Mouse (Mus musculus): Measurements from ENCODE around the gene Fam168b. TPM values are rescaled to one million over a fixed set of nuclear protein-coding genes. Genes with fewer than 3 reads are reported as not detected.

Gene Fam168b
- total and polyA plus RNA-seq, 3 experiments, result 47.6 to 148 (median 50.6) TPM

DNA sequence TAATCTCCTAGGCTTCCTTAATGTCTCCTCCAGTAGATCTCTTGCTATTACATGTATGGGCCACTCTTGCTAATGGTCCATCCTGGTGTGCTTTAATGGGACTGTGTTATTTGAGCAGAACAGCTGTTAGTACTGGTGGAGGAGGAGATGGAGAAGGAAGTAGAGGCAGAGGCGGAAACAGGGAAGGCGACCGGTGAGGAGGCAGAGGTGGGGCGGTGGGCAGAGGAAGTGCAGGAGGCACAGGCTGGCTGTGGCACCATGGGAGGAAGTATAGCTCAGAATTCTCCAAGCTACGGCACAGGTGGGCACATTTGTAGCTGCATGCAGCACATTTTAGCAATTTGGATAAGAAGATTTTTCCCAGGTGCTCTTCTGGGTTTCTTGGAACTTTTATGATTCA, 30.7 kb upstream of the Fam168b start:
- H3K4me1 ChIP-seq (ENCODE audit: control insufficient read depth, insufficient read depth, low read length), result no peaks in the 10 kb centered on the region
- no peak for TF ChIP-seq POLR2A (IDR thresholded peaks at IDR 0.05; ENCODE audit: insufficient read depth, low read depth, low read length)
- TF ChIP-seq CTCF (IDR thresholded peaks at IDR 0.05), result no peak
- no peaks in the 10 kb centered on the region for H3K27me3 ChIP-seq (ENCODE audit: control insufficient read depth, insufficient read depth, low read length)
- 72% methylated on average over 5 of the region's 5 CpGs for WGBS
- intact Hi-C loops (cut with DNase I), result no loop called here
- no peak for DNase-seq
- no peak overlapping the region for H3K9ac ChIP-seq (ENCODE audit: low read depth, low read length)
- no peaks in the 10 kb centered on the region for H3K36me3 ChIP-seq (ENCODE audit: control insufficient read depth, insufficient read depth, low read length)
- no peaks in the 10 kb centered on the region for H3K79me2 ChIP-seq (replicated peaks; ENCODE audit: control insufficient read depth, insufficient read depth, low read length)
- no peak overlapping the region for H3K27ac ChIP-seq
- H3K4me3 ChIP-seq, result no peak overlapping the region

DNA sequence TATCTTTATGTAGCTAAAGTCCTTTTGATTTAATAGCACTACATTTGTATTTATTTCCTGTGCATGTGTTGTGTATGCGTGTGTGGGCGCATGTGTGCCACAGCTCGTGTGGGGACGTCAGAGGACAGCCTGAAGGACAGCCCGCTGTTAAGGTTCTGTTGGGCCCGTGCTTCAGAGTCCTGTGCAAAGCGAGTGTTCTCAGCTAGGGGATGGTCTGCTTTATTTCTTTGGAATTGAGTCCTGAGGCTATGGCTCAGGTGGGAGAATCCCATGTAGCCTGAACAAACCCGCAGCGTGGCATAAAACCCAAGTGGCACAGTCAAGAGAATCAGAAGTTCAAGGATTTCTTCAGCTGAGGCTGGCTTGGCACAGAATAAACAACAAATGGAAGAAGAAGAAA, 28.3 kb upstream of the Fam168b start:
- H3K79me2 ChIP-seq (replicated peaks; ENCODE audit: control insufficient read depth, insufficient read depth, low read length), result no peaks in the 10 kb centered on the region
- intact Hi-C loops (cut with DNase I), result no loop called here

DNA sequence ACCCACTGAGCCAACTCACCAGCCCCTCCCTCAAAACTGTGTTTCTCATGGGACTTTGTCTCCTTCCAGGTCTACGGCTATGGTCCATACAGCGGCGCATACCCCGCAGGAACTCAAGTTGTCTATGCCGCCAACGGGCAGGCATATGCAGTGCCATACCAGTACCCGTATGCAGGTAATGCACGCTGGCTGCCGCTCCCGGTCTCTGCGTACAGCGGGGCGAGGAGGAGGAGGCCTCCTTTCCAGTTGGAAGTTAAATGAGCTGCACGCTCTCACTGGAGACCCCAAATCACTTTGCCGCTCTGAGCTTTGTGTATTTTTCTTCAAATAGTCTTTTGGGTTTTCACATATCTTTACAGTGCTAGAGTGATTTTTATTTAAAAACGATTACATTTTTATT, 26.4 kb upstream of the Fam168b start:
- Histone ChIP-seq H3K36me3 (ENCODE audit: control insufficient read depth, insufficient read depth, low read length) (no peaks in the 10 kb centered on the region), H3K4me1 (ENCODE audit: control insufficient read depth, insufficient read depth, low read length) (no peaks in the 10 kb centered on the region), H3K4me3 (no peak overlapping the region), H3K27ac (no peak overlapping the region), H3K9ac (ENCODE audit: low read depth, low read length) (no peak overlapping the region), H3K79me2 (replicated peaks; ENCODE audit: control insufficient read depth, insufficient read depth, low read length) (no peaks in the 10 kb centered on the region), H3K27me3 (ENCODE audit: control insufficient read depth, insufficient read depth, low read length) (no peaks in the 10 kb centered on the region)
- no peak for TF ChIP-seq CTCF (IDR thresholded peaks at IDR 0.05)
- no peak for TF ChIP-seq EP300 (IDR thresholded peaks at IDR 0.05; ENCODE audit: insufficient read depth, low read depth, low read length)
- TF ChIP-seq POLR2A (IDR thresholded peaks at IDR 0.05; ENCODE audit: insufficient read depth, low read depth, low read length), result no peak
- no peak for DNase-seq
- 96% methylated on average over 16 of the region's 16 CpGs for WGBS
- intact Hi-C loops (cut with DNase I), result loop anchor here (5.0 kb wide), 1 partner anchor 57 kb away; no protein-coding TSS in a partner anchor

More for the DNA sequence above, 28.3 kb upstream of the Fam168b start:
- Histone ChIP-seq H3K4me1 (ENCODE audit: control insufficient read depth, insufficient read depth, low read length) (no peaks in the 10 kb centered on the region), H3K27me3 (ENCODE audit: control insufficient read depth, insufficient read depth, low read length) (no peaks in the 10 kb centered on the region), H3K36me3 (ENCODE audit: control insufficient read depth, insufficient read depth, low read length) (no peaks in the 10 kb centered on the region), H3K9ac (ENCODE audit: low read depth, low read length) (no peak overlapping the region), H3K27ac (no peak overlapping the region), H3K4me3 (no peak overlapping the region)
- TF ChIP-seq CTCF (IDR thresholded peaks at IDR 0.05), result no peak
- 93% methylated on average over 9 of the region's 9 CpGs for WGBS
- no peak for DNase-seq

DNA sequence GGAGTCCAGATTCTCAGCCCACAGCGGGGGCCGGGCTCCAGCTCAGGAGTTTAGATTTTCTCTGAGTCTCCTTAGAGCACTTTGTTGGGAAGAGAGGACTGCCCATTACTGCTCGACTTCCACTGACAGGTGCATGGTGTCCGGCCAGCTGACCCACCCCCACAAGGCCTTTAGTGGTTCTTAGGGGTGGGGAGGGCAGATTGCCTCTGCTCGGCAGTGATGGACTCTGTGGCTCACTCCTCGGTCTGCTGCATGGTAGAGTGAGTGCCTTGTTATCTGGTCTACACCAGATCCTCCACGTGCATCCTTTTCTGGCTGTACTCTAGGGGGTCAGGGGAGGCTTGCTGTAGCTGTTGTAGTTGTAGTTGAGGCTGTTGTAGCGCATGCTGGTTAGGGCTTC, 25.5 kb upstream of the Fam168b start:
- H3K9ac ChIP-seq (ENCODE audit: low read depth, low read length), result no peak overlapping the region
- H3K4me1 ChIP-seq (ENCODE audit: control insufficient read depth, insufficient read depth, low read length), result no peaks in the 10 kb centered on the region
- no peak overlapping the region for H3K4me3 ChIP-seq
- no peak overlapping the region for H3K27ac ChIP-seq
- DNase-seq, result no peak
- TF ChIP-seq EP300 (IDR thresholded peaks at IDR 0.05; ENCODE audit: insufficient read depth, low read depth, low read length) (no peak), CTCF (IDR thresholded peaks at IDR 0.05) (no peak), POLR2A (IDR thresholded peaks at IDR 0.05; ENCODE audit: insufficient read depth, low read depth, low read length) (no peak)
- H3K36me3 ChIP-seq (ENCODE audit: control insufficient read depth, insufficient read depth, low read length), result no peaks in the 10 kb centered on the region
- 89% methylated on average over 8 of the region's 8 CpGs for WGBS
- intact Hi-C loops (cut with DNase I), result loop anchor here (5.0 kb wide), 1 partner anchor 56 kb away; no protein-coding TSS in a partner anchor
- no peaks in the 10 kb centered on the region for H3K27me3 ChIP-seq (ENCODE audit: control insufficient read depth, insufficient read depth, low read length)
- no peaks in the 10 kb centered on the region for H3K79me2 ChIP-seq (replicated peaks; ENCODE audit: control insufficient read depth, insufficient read depth, low read length)

DNA sequence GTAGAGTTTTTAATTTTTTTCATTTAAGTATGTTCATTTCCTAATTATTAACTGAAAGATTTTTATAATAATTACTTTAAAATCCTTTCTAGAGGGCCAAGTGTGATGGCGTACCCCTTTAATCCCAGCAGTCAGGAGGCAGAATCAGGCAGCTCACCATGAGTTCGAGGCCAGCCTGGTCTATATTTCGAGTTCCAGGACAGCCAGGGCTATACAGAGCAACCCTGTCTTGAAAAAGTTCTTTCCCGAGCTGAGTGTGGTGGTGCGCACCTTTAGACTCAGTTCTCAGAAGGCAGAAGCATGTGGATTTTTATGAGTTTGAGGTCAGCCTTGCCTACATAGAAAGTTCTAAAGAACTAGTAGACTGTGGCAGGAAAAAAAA, 24.7 kb upstream of the Fam168b start:
- intact Hi-C loops (cut with DNase I), result loop anchor here (2.0 to 5.0 kb wide), 2 partner anchors 55 to 129 kb away; no protein-coding TSS in a partner anchor
- no peak overlapping the region for H3K27ac ChIP-seq
- H3K9ac ChIP-seq (ENCODE audit: low read depth, low read length), result no peak overlapping the region
- DNase-seq, result no peak
- no peaks in the 10 kb centered on the region for H3K79me2 ChIP-seq (replicated peaks; ENCODE audit: control insufficient read depth, insufficient read depth, low read length)
- H3K36me3 ChIP-seq (ENCODE audit: control insufficient read depth, insufficient read depth, low read length), result no peaks in the 10 kb centered on the region
- WGBS, result 91% methylated on average over 5 of the region's 5 CpGs
- TF ChIP-seq POLR2A (IDR thresholded peaks at IDR 0.05; ENCODE audit: insufficient read depth, low read depth, low read length), result no peak
- no peak for TF ChIP-seq EP300 (IDR thresholded peaks at IDR 0.05; ENCODE audit: insufficient read depth, low read depth, low read length)
- no peak for TF ChIP-seq CTCF (IDR thresholded peaks at IDR 0.05)
- H3K27me3 ChIP-seq (ENCODE audit: control insufficient read depth, insufficient read depth, low read length), result no peaks in the 10 kb centered on the region
- no peaks in the 10 kb centered on the region for H3K4me1 ChIP-seq (ENCODE audit: control insufficient read depth, insufficient read depth, low read length)
- no peak overlapping the region for H3K4me3 ChIP-seq

DNA sequence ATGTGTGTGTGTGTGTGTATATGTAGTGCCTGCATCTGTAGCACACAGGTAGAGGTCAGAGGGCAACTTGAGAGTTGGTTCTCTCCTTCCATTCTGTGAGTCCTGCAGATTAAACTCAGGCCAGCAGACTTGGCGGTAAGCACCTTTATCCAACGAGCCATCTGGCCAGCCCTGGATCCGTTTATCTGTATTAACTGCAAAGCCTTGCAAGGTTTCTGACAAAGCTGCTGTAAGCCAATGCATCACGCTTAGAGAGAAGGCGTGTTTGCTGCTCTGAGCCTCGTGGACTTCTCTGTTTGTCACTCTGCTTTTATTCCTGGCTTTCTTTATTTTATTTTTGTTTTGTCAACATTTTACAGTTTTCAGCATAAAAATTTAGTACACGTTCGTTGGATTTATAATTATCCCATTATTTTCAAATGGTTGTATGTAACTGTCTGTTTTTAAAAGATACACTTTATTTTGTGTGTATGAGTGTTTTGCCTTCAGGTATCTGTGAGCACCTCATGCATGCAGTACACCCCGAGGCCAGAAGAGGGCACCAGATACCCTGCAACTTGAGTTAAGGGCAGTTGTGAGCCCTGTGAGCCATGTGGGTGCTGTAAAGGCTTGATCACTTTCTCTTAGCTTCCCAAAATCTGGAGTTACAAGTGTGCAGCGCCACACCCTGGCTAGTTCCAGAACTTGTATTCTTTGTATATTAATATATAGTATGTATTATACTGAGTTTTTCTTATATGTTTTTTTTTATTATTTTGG, 24.1 kb upstream of the Fam168b start:
- Histone ChIP-seq H3K4me1 (ENCODE audit: control insufficient read depth, insufficient read depth, low read length) (no peaks in the 10 kb centered on the region), H3K27me3 (ENCODE audit: control insufficient read depth, insufficient read depth, low read length) (no peaks in the 10 kb centered on the region), H3K4me3 (no peak overlapping the region), H3K79me2 (replicated peaks; ENCODE audit: control insufficient read depth, insufficient read depth, low read length) (no peaks in the 10 kb centered on the region), H3K9ac (ENCODE audit: low read depth, low read length) (no peak overlapping the region), H3K27ac (no peak overlapping the region), H3K36me3 (ENCODE audit: control insufficient read depth, insufficient read depth, low read length) (no peaks in the 10 kb centered on the region)
- DNase-seq, result peak; percentile 84 to 89
- WGBS, result 67% methylated on average over 10 of the region's 10 CpGs
- TF ChIP-seq EP300 (IDR thresholded peaks at IDR 0.05; ENCODE audit: insufficient read depth, low read depth, low read length) (0 out of 2 replicates have a peak, but pooled peaks have one; percentile 28), POLR2A (IDR thresholded peaks at IDR 0.05; ENCODE audit: insufficient read depth, low read depth, low read length) (no peak), CTCF (IDR thresholded peaks at IDR 0.05) (peak; percentile 96)
- intact Hi-C loops (cut with DNase I), result loop anchor here (2.0 to 5.0 kb wide), 2 partner anchors 55 to 128 kb away; no protein-coding TSS in a partner anchor
